Mouse (Mus musculus): ENCODE measurements around the gene Apol6. TPM values are rescaled to one million over a fixed set of nuclear protein-coding genes. Genes with fewer than 3 reads are reported as not detected.
A peak's percentile ranks its signal among the peaks of the same experiment; 100 is the strongest.

Gene Apol6
- polyA plus RNA-seq, 1 experiment from 2014 or later = not detected

GRCm38 (mm10) chr15:77035643-77036042 is 8.9 kb upstream of the Apol6 start:
- no peak overlapping the region for H3K4me2 ChIP-seq
- no peak overlapping the region for H3K9ac ChIP-seq

GRCm38 (mm10) chr15:77036320-77036988 is 8.1 kb upstream of the Apol6 start:
- no peak overlapping the region for H3K4me3 ChIP-seq
- H3K4me2 ChIP-seq = no peak overlapping the region
- H3K4me1 ChIP-seq = peaks cover 10% of the 10 kb centered on the region; the same call in 1 of the 2 replicates
- no peak overlapping the region for H3K9ac ChIP-seq
- no peaks in the 10 kb centered on the region for H3K9me3 ChIP-seq (replicated peaks)
- H3K27ac ChIP-seq = 0 out of 2 replicates have a peak overlapping the region, but pooled peaks have one; percentile 19
- 81% methylated on average over 11 of the region's 11 CpGs for WGBS
- ATAC-seq = no peak
- no peaks in the 10 kb centered on the region for H3K36me3 ChIP-seq (ENCODE audit: poor library complexity, severe bottlenecking)
- no peaks in the 10 kb centered on the region for H3K27me3 ChIP-seq

More at GRCm38 (mm10) chr15:77035643-77036042, 8.9 kb upstream of the Apol6 start:
- 89% methylated on average over 3 of the region's 3 CpGs for WGBS
- no peaks in the 10 kb centered on the region for H3K9me3 ChIP-seq (replicated peaks)
- no peaks in the 10 kb centered on the region for H3K27me3 ChIP-seq
- no peak overlapping the region for H3K4me3 ChIP-seq
- no peaks in the 10 kb centered on the region for H3K36me3 ChIP-seq (ENCODE audit: poor library complexity, severe bottlenecking)
- peaks cover 10% of the 10 kb centered on the region; the same call in 1 of the 2 replicates for H3K4me1 ChIP-seq
- H3K27ac ChIP-seq = no peak overlapping the region
- ATAC-seq = no peak

GRCm38 (mm10) chr15:77036989-77037277 is 7.6 kb upstream of the Apol6 start:
- Histone ChIP-seq H3K36me3 (ENCODE audit: poor library complexity, severe bottlenecking) (no peaks in the 10 kb centered on the region), H3K4me1 (peaks cover 10% of the 10 kb centered on the region; the same call in 1 of the 2 replicates), H3K27me3 (no peaks in the 10 kb centered on the region), H3K4me3 (no peak overlapping the region), H3K9ac (no peak overlapping the region), H3K4me2 (no peak overlapping the region), H3K27ac (peak overlapping the region; percentile 19; the same call in 1 of the 2 replicates), H3K9me3 (replicated peaks) (no peaks in the 10 kb centered on the region)
- 46% methylated on average over 2 of the region's 2 CpGs for WGBS
- ATAC-seq = no peak

GRCm38 (mm10) chr15:77037278-77038161 is 7.0 kb upstream of the Apol6 start:
- WGBS = 48% methylated on average over 11 of the region's 11 CpGs
- Histone ChIP-seq H3K4me2 (no peak overlapping the region), H3K27me3 (no peaks in the 10 kb centered on the region), H3K4me1 (peaks cover 10% of the 10 kb centered on the region; the same call in 1 of the 2 replicates), H3K27ac (peak overlapping the region; percentile 19; the same call in 1 of the 2 replicates), H3K9ac (no peak overlapping the region), H3K4me3 (no peak overlapping the region), H3K9me3 (replicated peaks) (no peaks in the 10 kb centered on the region), H3K36me3 (ENCODE audit: poor library complexity, severe bottlenecking) (no peaks in the 10 kb centered on the region)
- no peak for ATAC-seq

- Histone ChIP-seq H3K27ac (no peak overlapping the region), H3K36me3 (ENCODE audit: poor library complexity, severe bottlenecking) (no peaks in the 10 kb centered on the region), H3K27me3 (no peaks in the 10 kb centered on the region), H3K9me3 (replicated peaks) (no peaks in the 10 kb centered on the region), H3K4me1 (peaks cover 10% of the 10 kb centered on the region; the same call in 1 of the 2 replicates), H3K4me2 (no peak overlapping the region), H3K4me3 (no peak overlapping the region), H3K9ac (no peak overlapping the region)
- ATAC-seq = no peak
- WGBS = 83% methylated on average over 6 of the region's 9 CpGs
Measured at GRCm38 (mm10) chr15:77039211-77039700, 5.3 kb upstream of the Apol6 start.

- ATAC-seq = no peak
- Histone ChIP-seq H3K4me2 (no peak overlapping the region), H3K9ac (no peak overlapping the region), H3K4me3 (no peak overlapping the region), H3K4me1 (peaks cover 10% of the 10 kb centered on the region; the same call in 1 of the 2 replicates), H3K27me3 (no peaks in the 10 kb centered on the region), H3K27ac (no peak overlapping the region), H3K36me3 (ENCODE audit: poor library complexity, severe bottlenecking) (no peaks in the 10 kb centered on the region), H3K9me3 (replicated peaks) (no peaks in the 10 kb centered on the region)
- WGBS = 74% methylated on average over 3 of the region's 3 CpGs
Measured at GRCm38 (mm10) chr15:77040784-77041183, 3.7 kb upstream of the Apol6 start.

GRCm38 (mm10) chr15:77045609-77046008 is 1.1 kb downstream of the Apol6 start:
- ATAC-seq = no peak
- 89% methylated on average over 10 of the region's 10 CpGs for WGBS
- H3K27me3 ChIP-seq = no peaks in the 10 kb centered on the region

GRCm38 (mm10) chr15:77050570-77050969 is 6.0 kb downstream of the Apol6 start, which contains the start of gene Mb:
Gene Mb (minus strand): TSS chr15:77050670.
- Histone ChIP-seq H3K27me3 (no peaks in the 10 kb centered on the region), H3K9me3 (replicated peaks) (no peaks in the 10 kb centered on the region)
- 96% methylated on average over 10 of the region's 10 CpGs for WGBS

More at GRCm38 (mm10) chr15:77045609-77046008, 1.1 kb downstream of the Apol6 start:
- Histone ChIP-seq H3K4me3 (no peak overlapping the region), H3K4me1 (no peaks in the 10 kb centered on the region), H3K9ac (no peak overlapping the region), H3K4me2 (no peak overlapping the region), H3K9me3 (replicated peaks) (no peaks in the 10 kb centered on the region), H3K27ac (no peak overlapping the region), H3K36me3 (ENCODE audit: poor library complexity, severe bottlenecking) (no peaks in the 10 kb centered on the region)

GRCm38 (mm10) chr15:77052176-77052575 is 7.6 kb downstream of the Apol6 start:
- WGBS = 46% methylated on average over 1 of the region's 1 CpGs
- Histone ChIP-seq H3K9ac (no peak overlapping the region), H3K4me1 (peaks cover 23% of the 10 kb centered on the region), H3K27me3 (no peaks in the 10 kb centered on the region), H3K27ac (no peak overlapping the region), H3K4me2 (no peak overlapping the region), H3K9me3 (replicated peaks) (no peaks in the 10 kb centered on the region), H3K36me3 (ENCODE audit: poor library complexity, severe bottlenecking) (no peaks in the 10 kb centered on the region), H3K4me3 (no peak overlapping the region)
- no peak for ATAC-seq

More at GRCm38 (mm10) chr15:77050570-77050969, 6.0 kb downstream of the Apol6 start, which contains the start of gene Mb:
- Histone ChIP-seq H3K9ac (no peak within 1 kb of the TSS), H3K27ac (no peak within 1 kb of the TSS), H3K36me3 (ENCODE audit: poor library complexity, severe bottlenecking) (no peaks in the 10 kb centered on the region), H3K4me2 (no peak within 1 kb of the TSS), H3K4me3 (no peak within 1 kb of the TSS), H3K4me1 (peaks cover 9% of the 10 kb centered on the region)
- no peak for ATAC-seq

- Histone ChIP-seq H3K4me3 (no peak overlapping the region), H3K27ac (no peak overlapping the region), H3K9ac (no peak overlapping the region), H3K27me3 (no peaks in the 10 kb centered on the region), H3K9me3 (replicated peaks) (no peaks in the 10 kb centered on the region), H3K4me1 (peaks cover 23% of the 10 kb centered on the region), H3K4me2 (no peak overlapping the region), H3K36me3 (ENCODE audit: poor library complexity, severe bottlenecking) (no peaks in the 10 kb centered on the region)
- 92% methylated on average over 1 of the region's 1 CpGs for WGBS
- no peak for ATAC-seq
Measured at GRCm38 (mm10) chr15:77053021-77053420, 8.5 kb downstream of the Apol6 start.

- WGBS = 54% methylated on average over 5 of the region's 5 CpGs
- H3K9me3 ChIP-seq (replicated peaks) = no peaks in the 10 kb centered on the region; the same call in 1 of the 2 replicates
- H3K36me3 ChIP-seq (ENCODE audit: poor library complexity, severe bottlenecking) = no peaks in the 10 kb centered on the region
- no peak overlapping the region for H3K27ac ChIP-seq
- H3K9ac ChIP-seq = no peak overlapping the region
- peaks cover 23% of the 10 kb centered on the region for H3K4me1 ChIP-seq
- no peak for ATAC-seq
- no peaks in the 10 kb centered on the region for H3K27me3 ChIP-seq
- no peak overlapping the region for H3K4me2 ChIP-seq
- no peak overlapping the region for H3K4me3 ChIP-seq
Measured at GRCm38 (mm10) chr15:77054611-77055175, 10.2 kb downstream of the Apol6 start.
